Mouse (Mus musculus) bone marrow, adult 2 months (tissue): ENCODE measurements at regions not wholly inside any gene's neighbourhood (a gene's known extent, or its start where the extent isn't known, plus 50 kb on each side); places are given as distances from the start of the nearest gene placed in this dataset.

ENCODE experiments used
- CTCF ChIP-seq: fragments of 200-500 bp; IDR thresholded peaks from 2 replicates; pipeline ENCODE4 v1.5.1; 2011; ENCODE audit warnings: low read length, control low read depth; ENCODE audit not compliant: control insufficient read depth, insufficient read depth
- POLR2A ChIP-seq: fragments of 200-500 bp; IDR thresholded peaks from 2 replicates; pipeline ENCODE4 v1.6.1; 2011; ENCODE audit warnings: low read depth, mild to moderate bottlenecking, control low read depth, low read length, borderline replicate concordance; ENCODE audit not compliant: control insufficient read depth

DNA sequence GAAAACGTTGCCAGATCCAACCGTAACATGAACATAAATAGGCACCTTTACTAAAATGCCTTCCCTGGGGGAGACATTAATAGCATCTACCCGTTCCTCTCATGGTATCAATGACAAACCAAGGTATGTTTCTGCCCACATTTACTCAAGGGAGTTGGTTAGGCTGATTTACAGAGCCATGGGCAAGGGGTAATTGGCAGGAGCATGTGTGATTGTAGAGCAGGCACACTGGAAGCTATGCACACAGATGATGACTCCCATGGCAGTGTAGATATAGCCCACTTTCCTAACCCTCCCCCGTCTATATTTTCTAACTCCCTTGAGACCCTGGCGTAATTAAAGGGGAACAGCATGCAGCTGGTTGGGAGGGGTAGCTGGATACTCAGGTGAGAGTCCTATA is 183.6 kb upstream of the Mki67 start:
- no peak for TF ChIP-seq CTCF
- no peak for TF ChIP-seq POLR2A
